Mouse (Mus musculus): ENCODE measurements around the gene Gabrr2. TPM values are rescaled to one million over a fixed set of nuclear protein-coding genes. Genes with fewer than 3 reads are reported as not detected.
"Not testable (repeated sequence)": the region's sequence is repeated elsewhere in the genome, so short reads cannot be mapped to it uniquely, and the experiment has no call there.

Gene Gabrr2
- polyA plus RNA-seq, 1 experiment, result 0.17 TPM

- DNase-seq (ENCODE audit: low spot score), result no peak
Observed at GRCm38 (mm10) chr4:33070326-33070725, 7.5 kb downstream of the Gabrr2 start.

- DNase-seq (ENCODE audit: low spot score), result no peak
Observed at GRCm38 (mm10) chr4:33071337-33071736, 8.5 kb downstream of the Gabrr2 start.

- no peak for DNase-seq (ENCODE audit: low spot score)
Observed at GRCm38 (mm10) chr4:33072526-33073161, 9.8 kb downstream of the Gabrr2 start.

- no peak for DNase-seq (ENCODE audit: low spot score)
Observed at GRCm38 (mm10) chr4:33074406-33074805, 11.6 kb downstream of the Gabrr2 start.

- DNase-seq (ENCODE audit: low spot score), result no peak
Observed at GRCm38 (mm10) chr4:33074851-33075250, 12.1 kb downstream of the Gabrr2 start.

- no peak for DNase-seq (ENCODE audit: low spot score)
Observed at GRCm38 (mm10) chr4:33075776-33076524, 13.2 kb downstream of the Gabrr2 start.

GRCm38 (mm10) chr4:33077161-33077560 lies 14.4 kb downstream of the Gabrr2 start:
- no peak for DNase-seq (ENCODE audit: low spot score)

- DNase-seq (ENCODE audit: low spot score), result no peak
Observed at GRCm38 (mm10) chr4:33077724-33078123, 14.9 kb downstream of the Gabrr2 start.

GRCm38 (mm10) chr4:33078492-33078891 lies 15.7 kb downstream of the Gabrr2 start:
- DNase-seq (ENCODE audit: low spot score), result no peak

GRCm38 (mm10) chr4:33099118-33099694 lies 36.4 kb downstream of the Gabrr2 start:
- no peak for DNase-seq (ENCODE audit: low spot score)

- DNase-seq (ENCODE audit: low spot score), result no peak
Observed at GRCm38 (mm10) chr4:33109720-33110458, 47.1 kb downstream of the Gabrr2 start.

GRCm38 (mm10) chr4:33110845-33111244 lies 48.0 kb downstream of the Gabrr2 start:
- no peak for DNase-seq (ENCODE audit: low spot score)

GRCm38 (mm10) chr4:33111358-33111757 lies 48.6 kb downstream of the Gabrr2 start:
- no peak for DNase-seq (ENCODE audit: low spot score)

- DNase-seq (ENCODE audit: low spot score), result not testable (repeated sequence)
Observed at GRCm38 (mm10) chr4:33112866-33113265, 50.1 kb downstream of the Gabrr2 start.

GRCm38 (mm10) chr4:33119118-33119517 lies 56.3 kb downstream of the Gabrr2 start:
- not testable (repeated sequence) for DNase-seq (ENCODE audit: low spot score)

- DNase-seq (ENCODE audit: low spot score), result no peak
Observed at GRCm38 (mm10) chr4:33124493-33124892, 61.7 kb downstream of the Gabrr2 start.

GRCm38 (mm10) chr4:33125409-33126084 lies 62.7 kb downstream of the Gabrr2 start:
- no peak for DNase-seq (ENCODE audit: low spot score)

GRCm38 (mm10) chr4:33132221-33132620 lies 69.4 kb downstream of the Gabrr2 start, which contains the start of gene Gabrr1:
Gene Gabrr1 (plus strand): TSS chr4:33132521.
- no peak for DNase-seq (ENCODE audit: low spot score)

Measured in urinary bladder, adult 2 months (tissue).